Mouse (Mus musculus) cerebellum, adult 9-10 months (tissue): ENCODE measurements around the gene Surf2.
A peak's percentile ranks its signal among the peaks of the same experiment; 100 is the strongest.
"Not testable (repeated sequence)": the region's sequence is repeated elsewhere in the genome, so short reads cannot be mapped to it uniquely, and the experiment has no call there.

Experiments used
- DNase-seq: peaks from one replicate; pipeline ENCODE4 v3.0.0; 2022

Gene Surf2

GRCm38 (mm10) chr2:26915927-26916728, at the start of gene Surf2, which contains the start of gene Surf1:
Surf2 (plus strand) TSS chr2:26916367.
Surf1 (minus strand) TSS chr2:26916530.
- peak; percentile 83 for DNase-seq

DNA sequence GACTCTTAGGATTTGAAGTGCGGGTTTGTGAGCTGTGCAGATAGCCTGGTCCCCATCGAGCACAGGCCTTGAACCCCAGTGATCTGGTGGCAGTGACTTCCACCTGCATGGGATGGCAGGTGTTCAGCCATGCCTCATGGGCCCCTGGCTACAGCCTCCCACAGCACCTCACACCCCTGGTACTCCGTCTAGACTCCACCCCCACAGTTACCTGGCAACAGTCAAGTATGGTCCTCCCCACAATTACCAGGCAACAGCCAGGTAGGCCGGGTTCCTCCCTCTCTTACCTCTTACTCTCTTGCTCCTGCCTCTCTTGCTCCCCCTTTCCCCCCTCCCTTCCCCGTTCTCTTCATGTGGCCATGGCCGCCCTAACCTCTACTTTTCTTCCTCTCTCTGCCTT, 45.5 kb upstream of the Surf2 start:
- DNase-seq, result no peak

DNA sequence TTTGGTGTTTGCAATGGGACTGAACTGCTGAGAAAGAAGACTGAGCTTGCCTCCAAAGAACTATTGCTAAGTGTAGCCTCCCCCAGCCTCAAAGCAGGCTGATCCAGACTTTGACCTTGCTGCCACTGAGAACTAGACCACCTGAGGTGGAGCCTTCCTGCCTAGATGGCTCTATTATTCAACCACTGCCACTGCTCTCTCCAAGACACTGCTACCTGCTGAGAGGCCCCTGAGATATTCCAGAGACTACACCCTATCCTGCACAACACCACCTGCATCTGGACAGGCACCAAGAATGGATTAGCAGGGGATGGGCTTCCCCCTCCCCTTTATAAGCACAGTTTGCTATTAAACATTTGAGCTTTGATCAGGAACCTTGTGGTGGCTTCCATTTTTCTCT, 37.6 kb upstream of the Surf2 start:
- no peak for DNase-seq

GRCm38 (mm10) chr2:26885541-26885940, 30.6 kb upstream of the Surf2 start:
- not testable (repeated sequence) for DNase-seq

- not testable (repeated sequence) for DNase-seq
Measured at GRCm38 (mm10) chr2:26886170-26886569, 30.0 kb upstream of the Surf2 start.

DNA sequence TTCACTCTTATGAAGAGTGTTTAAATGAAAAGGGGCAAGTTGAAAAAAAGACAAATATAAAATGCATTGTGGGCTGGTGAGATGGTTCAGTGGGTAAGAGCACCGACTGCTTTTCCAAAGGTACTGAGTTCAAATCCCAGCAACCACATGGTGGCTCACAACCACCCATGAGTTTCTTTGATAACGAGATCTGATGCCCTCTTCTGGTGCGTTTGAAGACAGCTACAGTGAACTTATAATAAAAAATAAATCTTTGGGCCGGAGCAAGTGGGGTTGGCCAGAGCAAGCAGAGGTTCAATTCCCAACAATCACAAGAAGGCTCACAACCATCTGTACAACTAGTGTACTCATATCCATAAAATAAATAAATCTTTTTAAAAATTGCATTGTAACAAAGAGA, 20.3 kb upstream of the Surf2 start:
- no peak for DNase-seq

GRCm38 (mm10) chr2:26900731-26901130, 15.4 kb upstream of the Surf2 start:
- DNase-seq, result no peak

GRCm38 (mm10) chr2:26901834-26902400, 14.2 kb upstream of the Surf2 start:
- DNase-seq, result no peak

DNA sequence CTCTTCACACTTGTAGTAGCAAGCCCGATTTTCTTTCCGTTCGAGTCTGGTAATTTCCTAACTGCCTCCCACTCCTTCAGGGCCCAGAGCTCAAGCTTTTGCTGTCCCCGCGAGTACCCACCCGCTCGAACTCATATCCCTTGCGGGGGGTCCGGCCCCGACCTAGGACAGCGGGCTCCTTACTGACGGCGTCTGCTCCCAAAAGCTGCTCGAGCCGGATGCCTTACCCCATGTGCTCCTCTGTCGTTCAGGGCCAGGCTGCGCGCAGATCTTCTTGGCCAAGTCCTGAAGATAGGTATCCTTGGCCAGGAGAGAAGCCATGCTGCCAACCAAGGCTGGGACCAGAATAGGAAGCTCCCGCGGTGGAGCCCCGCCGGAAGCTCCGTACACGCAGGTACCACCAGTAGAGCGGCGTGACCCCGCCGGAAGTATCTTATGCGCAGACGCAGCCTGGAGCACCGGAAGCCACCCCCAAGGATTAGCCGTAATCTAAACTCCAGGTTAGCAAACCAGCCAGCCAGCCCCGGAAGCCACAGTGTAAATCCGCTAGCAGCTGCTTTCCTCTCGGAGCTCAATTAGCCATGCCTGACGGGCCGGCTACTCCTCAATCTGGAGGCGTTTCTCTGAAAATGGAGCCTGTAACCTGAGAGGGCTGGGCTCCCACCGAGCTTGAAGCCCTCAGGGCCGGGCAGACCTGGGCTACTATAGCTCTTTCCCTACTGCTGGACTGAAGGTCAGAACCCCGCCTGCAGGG, 13.5 kb upstream of the Surf2 start, which contains the start of gene Surf6:
Gene Surf6, minus strand, starts transcription at position 413 of the 754 bp plus-strand sequence.
- peak; percentile 95 for DNase-seq

DNA sequence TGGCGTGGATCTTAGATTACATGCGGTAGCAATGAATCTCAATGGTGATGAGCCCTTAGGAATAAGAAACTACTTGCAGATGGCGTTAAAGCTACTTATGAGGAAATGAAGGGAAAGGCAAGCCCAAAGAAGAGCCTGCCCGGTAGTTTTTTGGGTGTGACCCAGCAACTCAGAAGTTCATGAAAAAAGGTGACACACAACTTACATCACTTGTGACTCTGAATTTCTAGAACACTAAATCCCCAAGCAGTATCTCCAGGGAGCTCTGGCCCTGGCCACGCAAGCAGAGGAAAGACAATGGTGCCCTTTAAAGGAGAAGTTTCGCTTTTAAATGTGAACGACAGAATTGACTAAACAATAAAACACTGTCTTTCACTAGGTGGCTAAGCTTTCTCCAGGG, 12.9 kb upstream of the Surf2 start:
- no peak for DNase-seq

GRCm38 (mm10) chr2:26905936-26906335, 10.2 kb upstream of the Surf2 start:
- no peak for DNase-seq

DNA sequence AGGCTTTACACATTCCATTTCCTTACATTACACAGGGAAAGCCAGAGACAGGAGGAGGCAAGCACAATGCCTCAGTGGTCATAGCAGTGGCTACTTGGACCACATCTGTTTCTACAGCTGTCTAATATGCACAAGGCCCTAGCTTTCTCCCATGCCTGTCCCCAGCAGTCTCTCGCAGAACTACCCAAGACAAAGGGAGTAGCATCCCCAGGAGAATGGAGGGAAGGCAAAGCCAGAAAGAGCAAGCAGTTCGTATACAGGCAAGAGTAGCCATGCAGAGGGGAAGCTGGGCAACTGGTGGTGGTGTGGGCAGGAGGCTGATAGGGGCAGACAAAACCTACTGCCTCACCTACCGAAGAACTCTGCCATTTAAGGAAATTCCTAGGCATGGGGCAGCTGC, 9.7 kb upstream of the Surf2 start:
- no peak for DNase-seq

DNA sequence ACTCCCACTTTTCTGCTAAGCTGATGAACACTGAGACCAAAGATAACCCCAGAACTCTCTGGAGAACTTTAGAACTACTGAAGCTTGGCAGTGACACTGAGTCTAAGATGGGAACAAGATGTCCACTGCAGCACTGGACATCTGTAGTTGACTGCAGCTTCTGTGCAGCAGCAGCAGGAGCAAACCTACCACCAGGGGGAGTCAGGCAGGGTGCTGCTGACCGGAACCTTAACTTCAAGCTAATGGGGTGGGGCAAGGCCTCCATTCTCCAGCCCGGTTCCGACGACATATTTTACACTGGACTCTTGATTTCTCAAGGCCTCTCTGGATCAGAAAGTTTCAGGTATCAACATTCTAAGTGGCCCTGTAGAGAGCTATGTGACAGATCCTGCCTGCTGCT, 9.1 kb upstream of the Surf2 start:
- peak; percentile 46 for DNase-seq

GRCm38 (mm10) chr2:26908710-26909386, 7.3 kb upstream of the Surf2 start:
- peak; percentile 37 for DNase-seq

DNA sequence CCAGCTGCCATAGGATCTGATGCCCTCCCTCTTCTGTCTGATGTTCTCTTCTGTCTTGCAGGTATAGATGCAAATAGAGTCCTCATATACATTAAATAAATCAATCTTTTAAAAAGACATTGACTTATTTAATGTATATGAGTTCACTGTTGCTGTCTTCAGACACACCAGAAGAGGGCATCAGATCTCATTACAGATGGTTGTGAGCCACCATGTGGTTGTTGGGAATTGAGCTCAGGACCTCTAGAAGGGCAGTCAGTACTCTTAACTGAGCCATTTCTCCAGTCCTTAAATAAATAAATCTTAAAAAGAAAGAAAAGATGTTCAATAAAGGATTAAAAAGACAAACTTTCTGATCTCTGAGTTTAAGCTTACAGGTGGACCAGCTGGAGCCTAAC, 6.8 kb upstream of the Surf2 start:
- DNase-seq, result no peak

- peak; percentile 100 for DNase-seq
Measured at GRCm38 (mm10) chr2:26910124-26910993, 5.8 kb upstream of the Surf2 start, which contains the start of the genes Med22 and Rpl7a. Med22 (minus strand) TSS chr2:26910677. Rpl7a (plus strand) TSS chr2:26910764.

DNA sequence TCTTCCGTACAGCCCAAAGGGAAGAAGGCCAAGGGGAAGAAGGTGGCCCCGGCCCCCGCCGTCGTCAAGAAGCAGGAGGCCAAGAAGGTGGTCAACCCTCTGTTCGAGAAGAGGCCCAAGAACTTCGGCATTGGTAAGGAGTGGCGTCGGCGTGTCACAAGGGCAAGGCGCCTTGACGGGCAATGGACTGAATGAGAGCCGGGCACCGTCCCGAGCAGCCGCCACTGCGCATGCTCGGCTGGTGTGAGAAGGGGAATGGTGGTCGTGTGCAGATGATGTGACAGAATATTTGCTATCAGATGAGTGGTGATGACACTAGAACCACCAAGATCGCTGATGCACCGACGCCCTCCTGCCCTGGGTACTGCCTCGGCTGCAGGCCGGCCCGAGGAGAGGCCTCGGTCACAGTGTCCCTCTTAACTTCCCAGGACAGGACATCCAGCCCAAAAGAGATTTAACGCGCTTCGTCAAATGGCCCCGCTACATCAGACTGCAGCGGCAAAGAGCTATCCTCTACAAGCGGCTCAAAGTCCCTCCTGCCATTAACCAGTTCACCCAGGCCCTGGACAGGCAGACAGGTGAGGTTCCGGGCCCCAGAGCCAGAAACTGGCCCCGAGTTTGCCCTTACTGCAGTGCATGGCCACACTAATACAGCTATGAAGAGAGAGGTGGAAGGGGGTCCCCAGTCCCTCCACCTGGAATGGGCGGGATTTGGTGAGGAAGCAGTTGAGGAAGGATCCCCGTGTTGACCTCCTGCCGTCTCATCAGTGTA, 5.0 kb upstream of the Surf2 start:
- peak; percentile 50 for DNase-seq

DNA sequence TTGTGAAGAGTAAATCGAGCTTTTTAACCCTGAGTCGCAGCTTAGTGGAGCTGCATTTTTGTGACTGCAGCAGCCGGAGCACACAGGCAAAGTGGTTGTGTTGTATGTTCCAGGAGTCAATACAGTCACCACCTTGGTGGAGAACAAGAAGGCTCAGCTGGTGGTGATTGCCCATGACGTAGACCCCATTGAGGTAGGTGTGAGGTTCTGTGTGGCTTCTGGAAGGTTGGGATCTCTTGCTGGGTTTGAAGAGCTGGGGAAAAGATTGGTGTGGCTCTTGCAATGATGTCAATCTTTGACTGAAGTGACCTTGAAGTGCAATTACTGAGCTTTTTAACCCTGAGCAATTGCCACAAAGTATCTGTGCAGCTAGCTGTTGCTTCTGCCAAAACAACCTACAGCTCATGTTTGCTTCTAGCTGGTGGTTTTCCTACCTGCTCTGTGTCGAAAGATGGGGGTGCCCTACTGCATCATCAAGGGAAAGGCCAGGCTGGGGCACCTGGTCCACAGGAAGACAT, 3.9 kb upstream of the Surf2 start:
- peak; percentile 42 for DNase-seq

DNA sequence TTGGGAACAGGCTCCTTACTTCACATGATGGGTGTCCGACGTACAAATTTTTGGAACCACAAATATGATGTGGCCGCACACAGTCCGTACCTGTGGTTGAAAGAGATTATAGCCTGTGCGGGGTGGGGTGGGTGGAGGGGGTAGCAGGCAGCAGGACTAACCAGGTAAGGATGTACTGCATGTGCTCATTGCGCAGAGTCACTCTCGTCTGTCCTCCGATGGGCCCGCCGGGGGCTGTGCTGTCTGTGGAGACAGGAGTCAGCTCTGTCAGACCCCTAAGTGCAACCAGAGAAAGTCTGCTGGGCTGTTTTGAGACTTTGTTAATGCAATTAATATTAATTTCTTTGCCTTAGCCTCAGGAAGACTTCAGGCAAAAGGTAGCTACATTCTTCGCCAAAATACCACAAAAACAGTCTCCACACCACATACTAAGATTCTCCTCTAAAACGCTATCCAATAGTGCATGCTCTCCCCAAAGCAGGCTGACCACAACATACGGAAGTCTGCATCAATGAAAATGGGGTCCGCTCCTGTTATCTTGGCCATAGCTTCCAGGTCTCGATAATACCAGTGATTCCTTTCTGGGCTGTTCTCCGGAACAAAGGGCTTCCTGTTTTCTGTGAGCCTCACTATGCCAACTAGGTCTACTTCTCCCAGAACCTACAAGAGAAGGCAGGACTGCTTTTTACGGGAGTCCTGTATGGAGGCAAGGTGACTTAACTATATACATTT, 2.6 kb upstream of the Surf2 start:
- DNase-seq, result no peak
